Mouse (Mus musculus) forebrain, postnatal 0 days (tissue): ENCODE measurements around the gene Shtn1. TPM values are rescaled to one million over a fixed set of nuclear protein-coding genes. Genes with fewer than 3 reads are reported as not detected.

ENCODE experiments used
- ATAC-seq: fragments of 200-750 bp; cut with Nextera tagmentation; 2 replicates; pipeline ENCODE4 v1.8.0; 2017; ENCODE audit warnings: mild to moderate bottlenecking, moderate library complexity
- DNase-seq: peaks from one replicate; pipeline ENCODE4 v3.0.0-alpha.2; 2015
- H3K27ac ChIP-seq: fragments of 300-500 bp; sonication (generic); 2 replicates; pipeline ENCODE4 v1.5.1; 2014; ENCODE audit warnings: low read depth, mild to moderate bottlenecking, antibody characterized with exemption, low read length, moderate library complexity, mixed read lengths
- H3K27me3 ChIP-seq: fragments of 300-500 bp; sonication (generic); 2 replicates; pipeline ENCODE4 v1.6.1; 2014; ENCODE audit warnings: mild to moderate bottlenecking, low read length, mixed read lengths; ENCODE audit not compliant: insufficient read depth
- H3K36me3 ChIP-seq: fragments of 300-500 bp; sonication (generic); 2 replicates; pipeline ENCODE4 v1.6.1; 2014; ENCODE audit warnings: mild to moderate bottlenecking, moderate library complexity; ENCODE audit not compliant: insufficient read depth
- H3K4me1 ChIP-seq: fragments of 300-500 bp; sonication (generic); 2 replicates; pipeline ENCODE4 v1.6.1; 2014; ENCODE audit warnings: antibody characterized with exemption; ENCODE audit not compliant: insufficient read depth
- H3K4me2 ChIP-seq: fragments of 300-500 bp; sonication (generic); 2 replicates; pipeline ENCODE4 v1.6.1; 2014; ENCODE audit warnings: low read depth, mild to moderate bottlenecking, moderate library complexity
- H3K4me3 ChIP-seq: fragments of 300-500 bp; sonication (generic); 2 replicates; pipeline ENCODE4 v1.5.1; 2014; ENCODE audit warnings: low read depth, low read length, mixed read lengths
- H3K9ac ChIP-seq: fragments of 300-500 bp; sonication (generic); 2 replicates; pipeline ENCODE4 v1.6.1; 2014; ENCODE audit warnings: mild to moderate bottlenecking
- H3K9me3 ChIP-seq: fragments of 300-500 bp; sonication (generic); 2 replicates; pipeline ENCODE4 v1.6.1; 2016; ENCODE audit warnings: low read length
- CTCF ChIP-seq: sonication (generic); IDR thresholded peaks from 2 replicates; pipeline ENCODE4 v1.5.1; 2016; ENCODE audit warnings: antibody characterized with exemption, control low read depth, low read depth
- WGBS: fragments of 180-500 bp; shearing (Covaris S2); extraction: QIAGEN DNeasy Blood & Tissue Kit; methylation state at CpG from one replicate; pipeline ENCODE4 v1.1.7; 2014; 5-methylcytosine and 5-hydroxymethylcytosine counted together
- polyA plus RNA-seq: library from polyadenylated mRNA; unstranded; fragments of >200 nt; fragmentation: Nextera tagmentation; extraction: Ambion mirVana; gene quantifications from 2 replicates; pipeline ENCODE4 v1.2.1, GENCODE M21; 2015
- total RNA-seq: library from RNA; depleted of rRNA; stranded (reverse); fragments of >200 nt; gene quantifications from 2 replicates; pipeline ENCODE4 v1.2.3, GENCODE M21; 2014

Shtn1 gene
- total and polyA plus RNA-seq, 2 experiments from 2014 or later: 77.4 to 120 TPM

GRCm38 (mm10) chr19:59038793-59039192 is 37.1 kb downstream of the Shtn1 start:
- H3K9me3 ChIP-seq: no peaks in the 10 kb centered on the region
- no peak overlapping the region for H3K4me3 ChIP-seq
- no peak for TF ChIP-seq CTCF
- peaks cover 20% of the 10 kb centered on the region for H3K36me3 ChIP-seq
- H3K27ac ChIP-seq: no peak overlapping the region
- ATAC-seq: no peak
- no peak for DNase-seq
- 82% methylated on average over 4 of the region's 4 CpGs for WGBS
- H3K4me2 ChIP-seq: no peak overlapping the region
- H3K4me1 ChIP-seq: peaks cover 3% of the 10 kb centered on the region; the same call in 1 of the 2 replicates
- H3K9ac ChIP-seq: no peak overlapping the region
- H3K27me3 ChIP-seq: no peaks in the 10 kb centered on the region

GRCm38 (mm10) chr19:59036811-59037210 is 39.1 kb downstream of the Shtn1 start:
- no peaks in the 10 kb centered on the region for H3K27me3 ChIP-seq
- no peak for TF ChIP-seq CTCF
- no peak overlapping the region for H3K9ac ChIP-seq
- DNase-seq (no peak), ATAC-seq (no peak)
- H3K36me3 ChIP-seq: peaks cover 32% of the 10 kb centered on the region
- H3K4me3 ChIP-seq: no peak overlapping the region
- H3K4me1 ChIP-seq: 0 out of 2 replicates have a peak, but pooled peaks cover 3% of the 10 kb centered on the region
- WGBS: 65% methylated on average over 3 of the region's 3 CpGs
- no peak overlapping the region for H3K4me2 ChIP-seq
- no peak overlapping the region for H3K27ac ChIP-seq
- H3K9me3 ChIP-seq: no peaks in the 10 kb centered on the region

- H3K9ac ChIP-seq: no peak overlapping the region
- DNase-seq: no peak
- H3K4me1 ChIP-seq: no peaks in the 10 kb centered on the region
- peaks cover 47% of the 10 kb centered on the region for H3K36me3 ChIP-seq
- H3K27me3 ChIP-seq: no peaks in the 10 kb centered on the region
- 60% methylated on average over 4 of the region's 4 CpGs for WGBS
- no peak overlapping the region for H3K4me3 ChIP-seq
- TF ChIP-seq CTCF: no peak
- no peak overlapping the region for H3K4me2 ChIP-seq
- ATAC-seq: no peak
- H3K27ac ChIP-seq: no peak overlapping the region
- H3K9me3 ChIP-seq: no peaks in the 10 kb centered on the region
These were observed 42.7 kb downstream of the Shtn1 start for GRCm38 (mm10) chr19:59033241-59033640.

- no peaks in the 10 kb centered on the region for H3K9me3 ChIP-seq
- H3K9ac ChIP-seq: no peak overlapping the region
- H3K27me3 ChIP-seq: no peaks in the 10 kb centered on the region
- H3K4me3 ChIP-seq: no peak overlapping the region
- WGBS: 94% methylated on average over 1 of the region's 1 CpGs
- no peak overlapping the region for H3K27ac ChIP-seq
- H3K36me3 ChIP-seq: peaks cover 55% of the 10 kb centered on the region
- H3K4me2 ChIP-seq: no peak overlapping the region
- DNase-seq: no peak
- ATAC-seq: no peak
- no peak for TF ChIP-seq CTCF
- H3K4me1 ChIP-seq: no peaks in the 10 kb centered on the region
These were observed 45.7 kb downstream of the Shtn1 start for GRCm38 (mm10) chr19:59030221-59030620.

GRCm38 (mm10) chr19:59029011-59029410 is 46.9 kb downstream of the Shtn1 start:
- Histone ChIP-seq H3K9me3 (no peaks in the 10 kb centered on the region), H3K4me3 (no peak overlapping the region), H3K4me2 (no peak overlapping the region), H3K27ac (no peak overlapping the region), H3K36me3 (peaks cover 46% of the 10 kb centered on the region), H3K27me3 (no peaks in the 10 kb centered on the region), H3K4me1 (no peaks in the 10 kb centered on the region), H3K9ac (no peak overlapping the region)
- no peak for TF ChIP-seq CTCF
- no peak for DNase-seq
- 46% methylated on average over 9 of the region's 9 CpGs for WGBS
- ATAC-seq: no peak

GRCm38 (mm10) chr19:59028130-59028529 is 47.8 kb downstream of the Shtn1 start:
- no peaks in the 10 kb centered on the region for H3K4me1 ChIP-seq
- WGBS: 65% methylated on average over 3 of the region's 3 CpGs
- ATAC-seq: peak; percentile 91
- H3K4me2 ChIP-seq: no peak overlapping the region
- H3K36me3 ChIP-seq: peaks cover 40% of the 10 kb centered on the region
- H3K27me3 ChIP-seq: no peaks in the 10 kb centered on the region
- H3K4me3 ChIP-seq: no peak overlapping the region
- peak; percentile 77 for DNase-seq
- H3K9me3 ChIP-seq: no peaks in the 10 kb centered on the region
- TF ChIP-seq CTCF: no peak
- H3K27ac ChIP-seq: peak overlapping the region; percentile 23
- no peak overlapping the region for H3K9ac ChIP-seq

GRCm38 (mm10) chr19:59023876-59024275 is 52.0 kb downstream of the Shtn1 start:
- no peaks in the 10 kb centered on the region for H3K4me1 ChIP-seq
- ATAC-seq (no peak), DNase-seq (no peak)
- H3K27ac ChIP-seq: no peak overlapping the region
- H3K9ac ChIP-seq: no peak overlapping the region
- no peak for TF ChIP-seq CTCF
- no peaks in the 10 kb centered on the region for H3K27me3 ChIP-seq
- H3K9me3 ChIP-seq: 0 out of 2 replicates have a peak, but pooled peaks cover 4% of the 10 kb centered on the region
- no peak overlapping the region for H3K4me2 ChIP-seq
- H3K36me3 ChIP-seq: peaks cover 47% of the 10 kb centered on the region
- no peak overlapping the region for H3K4me3 ChIP-seq
- 88% methylated on average over 3 of the region's 3 CpGs for WGBS

- H3K9ac ChIP-seq: no peak overlapping the region
- DNase-seq (no peak), ATAC-seq (no peak)
- TF ChIP-seq CTCF: no peak
- H3K4me1 ChIP-seq: no peaks in the 10 kb centered on the region
- H3K4me3 ChIP-seq: no peak overlapping the region
- 0 out of 2 replicates have a peak, but pooled peaks cover 4% of the 10 kb centered on the region for H3K9me3 ChIP-seq
- H3K27ac ChIP-seq: no peak overlapping the region
- H3K36me3 ChIP-seq: peaks cover 52% of the 10 kb centered on the region
- no peaks in the 10 kb centered on the region for H3K27me3 ChIP-seq
- no peak overlapping the region for H3K4me2 ChIP-seq
These were observed 54.3 kb downstream of the Shtn1 start for GRCm38 (mm10) chr19:59021644-59022043.
